Mouse (Mus musculus): ENCODE results near the gene Mettl27.
A peak's percentile ranks its signal among the peaks of the same experiment; 100 is the strongest.
"Not testable (repeated sequence)": the region's sequence is repeated elsewhere in the genome, so short reads cannot be mapped to it uniquely, and the experiment has no call there.

Gene Mettl27

DNA sequence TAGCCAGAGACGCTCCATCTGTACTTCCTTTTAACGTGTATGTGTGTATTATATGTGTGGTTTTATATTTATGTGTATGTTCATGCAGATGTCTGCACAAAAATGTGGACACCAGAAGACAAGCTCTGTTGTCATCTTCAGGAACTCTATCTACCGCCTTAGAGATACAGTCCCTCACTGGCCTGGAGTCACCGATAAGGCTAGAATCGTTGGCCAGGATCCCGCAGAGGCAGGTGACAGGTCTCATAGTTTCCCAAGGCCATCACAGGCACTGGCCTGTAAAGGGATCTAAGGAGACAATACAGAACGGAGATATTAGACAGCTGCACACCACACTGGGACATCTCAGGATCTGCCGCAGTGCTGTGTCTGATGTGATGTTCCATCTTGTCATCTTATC is 11.1 kb upstream of the Mettl27 start:
- DNase-seq: no peak

DNA sequence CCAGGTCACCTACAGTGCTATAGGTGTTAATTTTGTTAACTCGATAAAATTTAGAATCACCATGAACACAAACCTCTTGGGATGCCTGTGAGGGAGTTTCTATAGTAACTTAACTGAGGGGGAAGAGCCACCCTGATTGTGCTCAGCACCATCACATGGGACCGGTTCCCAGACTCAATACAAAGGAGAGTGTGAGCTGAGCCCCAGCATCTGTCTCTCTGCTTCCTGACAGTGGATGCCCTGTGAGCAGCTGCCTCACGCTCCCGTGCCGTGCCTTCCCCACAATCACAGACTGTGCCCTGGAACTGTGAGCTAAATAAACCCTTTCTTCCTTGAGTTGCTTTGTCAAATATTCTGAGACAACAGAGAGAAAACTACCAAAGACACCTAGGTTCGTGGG is 9.0 kb upstream of the Mettl27 start:
- no peak for DNase-seq

DNA sequence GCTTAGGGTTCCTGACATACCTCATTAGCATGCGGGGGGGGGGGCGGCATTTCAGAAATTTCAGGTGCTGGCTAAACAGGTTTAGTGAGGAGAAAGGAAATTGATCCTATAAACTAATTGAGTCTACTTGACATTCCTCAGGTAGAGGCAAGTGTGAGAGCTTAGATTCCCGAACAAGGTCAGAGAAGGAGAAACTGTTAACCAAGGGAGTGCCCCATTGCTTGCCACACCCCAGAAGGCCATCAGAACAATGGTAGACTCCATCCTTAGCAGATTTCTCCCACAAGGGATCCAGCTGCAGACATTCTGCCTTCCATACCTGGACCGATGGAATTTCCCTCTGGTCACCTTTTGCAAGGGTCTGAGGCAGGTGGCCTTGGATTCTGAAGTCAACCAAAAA is 5.4 kb upstream of the Mettl27 start:
- DNase-seq: no peak

GRCm38 (mm10) chr5:134929988-134930387 is 2.2 kb upstream of the Mettl27 start:
- no peak for DNase-seq

DNA sequence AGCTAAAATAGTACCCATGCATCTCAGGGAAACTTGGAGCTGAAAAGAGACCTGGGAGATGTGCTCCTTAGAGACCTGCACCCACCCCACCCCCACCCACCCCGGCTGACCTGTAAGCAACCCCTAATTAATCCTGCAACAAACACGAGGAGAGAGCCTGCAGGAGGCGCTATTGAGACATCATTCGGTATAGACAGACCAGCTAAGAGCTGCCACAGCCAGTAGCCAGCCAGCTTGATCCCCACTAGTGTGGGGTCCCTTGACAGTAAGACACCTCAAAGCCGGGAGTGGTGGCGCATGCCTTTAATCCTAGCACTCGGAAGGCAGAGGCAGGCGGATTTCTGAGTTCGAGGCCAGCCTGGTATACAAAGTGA is 722 bp downstream of the Mettl27 start:
- DNase-seq: peak; percentile 35

DNA sequence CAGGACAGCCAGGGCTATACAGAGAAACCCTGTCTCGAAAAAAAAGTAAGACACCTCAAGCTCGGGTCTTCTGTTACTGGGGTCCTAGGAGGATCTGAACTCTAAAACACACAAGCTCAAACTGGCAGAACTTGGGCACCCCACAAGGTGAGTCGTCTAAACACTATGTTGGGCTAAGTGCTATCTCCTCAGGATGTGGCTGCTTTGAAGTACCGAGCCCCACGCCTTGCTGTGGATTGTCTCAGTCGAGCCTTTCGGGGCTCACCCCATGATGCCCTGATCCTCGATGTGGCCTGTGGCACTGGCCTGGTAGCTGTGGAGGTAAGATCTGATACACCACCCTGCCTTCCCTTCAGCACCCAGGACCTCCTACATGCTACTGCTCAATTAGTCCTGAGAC is 1.1 kb downstream of the Mettl27 start:
- no peak for DNase-seq

DNA sequence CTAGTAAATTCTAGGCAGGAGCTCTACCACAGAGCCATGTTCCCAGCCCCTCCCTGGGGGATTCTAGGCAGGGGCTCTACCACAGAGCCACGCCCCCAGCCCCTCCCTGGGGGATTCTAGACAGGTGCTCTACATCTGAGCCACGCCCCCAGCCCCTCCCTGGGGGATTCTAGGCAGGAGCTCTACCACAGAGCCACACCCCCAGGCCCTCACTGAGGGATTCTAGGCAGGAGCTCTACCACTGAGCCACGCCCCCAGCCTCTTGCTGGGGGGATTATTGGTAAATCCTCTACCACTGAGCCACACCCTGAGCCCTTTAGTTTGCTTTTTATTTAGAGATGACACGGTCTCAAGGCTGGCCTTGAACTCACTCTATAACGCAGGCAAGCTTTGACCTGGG is 1.5 kb downstream of the Mettl27 start:
- not testable (repeated sequence) for DNase-seq

DNA sequence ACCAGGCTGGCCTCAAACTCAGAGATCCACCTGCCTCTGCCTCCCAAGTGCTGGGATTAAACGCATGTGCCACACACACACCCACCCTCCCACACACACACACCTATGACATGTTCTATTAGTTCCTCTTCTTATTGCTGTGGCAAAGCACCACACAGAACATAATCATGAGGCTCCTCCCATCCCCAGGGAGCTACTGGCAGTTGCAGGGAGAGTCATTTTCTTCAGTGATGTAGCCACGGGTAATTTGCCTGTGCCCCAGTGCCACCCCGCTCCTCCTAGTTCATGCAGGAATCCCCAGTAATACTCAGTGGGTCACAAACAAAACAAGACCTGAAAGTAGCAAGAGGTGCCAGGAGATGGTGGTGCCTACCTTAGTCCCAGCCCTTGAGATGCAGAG is 2.5 kb downstream of the Mettl27 start:
- no peak for DNase-seq

GRCm38 (mm10) chr5:134936051-134936450 is 3.9 kb downstream of the Mettl27 start:
- DNase-seq: no peak

GRCm38 (mm10) chr5:134936626-134937185 is 4.5 kb downstream of the Mettl27 start:
- no peak for DNase-seq

- DNase-seq: no peak
Measured at GRCm38 (mm10) chr5:134939069-134939468, 6.9 kb downstream of the Mettl27 start.

DNA sequence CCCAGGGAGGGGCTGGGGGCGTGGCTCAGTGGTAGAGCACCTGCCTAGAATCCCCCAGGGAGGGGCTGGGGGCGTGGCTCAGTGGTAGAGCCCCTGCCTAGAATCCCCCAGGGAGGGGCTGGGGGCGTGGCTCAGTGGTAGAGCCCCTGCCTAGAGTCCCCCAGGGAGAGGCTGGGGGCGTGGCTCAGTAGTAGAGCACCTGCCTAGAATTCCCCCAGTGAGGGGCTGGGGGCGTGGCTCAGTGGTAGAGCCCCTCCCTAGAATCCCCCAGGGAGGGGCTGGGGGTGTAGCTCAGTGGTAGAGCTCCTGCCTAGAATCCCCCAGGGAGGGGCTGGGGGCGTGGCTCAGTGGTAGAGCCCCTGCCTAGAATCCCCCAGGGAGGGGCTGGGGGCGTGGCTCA is 7.4 kb downstream of the Mettl27 start:
- not testable (repeated sequence) for DNase-seq

- DNase-seq: no peak
Measured at GRCm38 (mm10) chr5:134941472-134942209, 9.5 kb downstream of the Mettl27 start.

- DNase-seq: no peak
Measured at GRCm38 (mm10) chr5:134942740-134943139, 10.6 kb downstream of the Mettl27 start.

- no peak for DNase-seq
Measured at GRCm38 (mm10) chr5:134944179-134944578, 12.0 kb downstream of the Mettl27 start.

DNA sequence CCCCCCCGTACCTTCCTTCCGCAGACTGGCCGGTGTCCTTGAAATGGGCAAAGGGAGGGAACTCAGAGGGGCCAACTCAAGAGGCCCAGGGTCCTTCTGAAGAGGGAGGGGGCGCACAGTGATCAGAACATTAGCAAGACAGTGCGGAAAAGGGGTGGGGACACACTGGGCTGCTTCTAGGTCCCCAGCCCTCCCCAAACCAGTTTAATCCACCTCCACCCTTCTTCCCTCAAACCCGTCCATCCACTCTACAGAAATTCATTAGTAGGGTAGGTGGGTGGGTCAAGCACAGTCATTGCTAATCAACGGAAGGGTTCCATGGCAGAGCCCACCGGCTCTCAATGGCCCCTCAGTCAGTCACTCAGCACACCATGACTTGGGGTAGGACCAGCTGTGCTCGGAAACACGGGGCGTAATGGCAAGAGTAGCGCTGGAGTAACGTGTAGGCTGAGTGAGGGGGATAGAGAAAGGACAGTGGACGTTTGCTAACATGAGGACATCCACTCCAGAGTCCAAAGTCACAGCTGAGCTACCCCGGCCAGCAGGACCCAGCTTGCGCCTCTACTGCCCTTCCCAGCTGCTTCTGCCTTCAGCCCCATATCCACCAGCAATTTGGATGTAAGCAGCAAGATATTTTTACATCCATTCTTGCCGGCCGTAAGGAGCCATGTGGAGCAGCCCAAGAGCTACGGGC is 13.2 kb downstream of the Mettl27 start:
- no peak for DNase-seq

GRCm38 (mm10) chr5:134946063-134946856 is 14.1 kb downstream of the Mettl27 start:
- DNase-seq: no peak

DNA sequence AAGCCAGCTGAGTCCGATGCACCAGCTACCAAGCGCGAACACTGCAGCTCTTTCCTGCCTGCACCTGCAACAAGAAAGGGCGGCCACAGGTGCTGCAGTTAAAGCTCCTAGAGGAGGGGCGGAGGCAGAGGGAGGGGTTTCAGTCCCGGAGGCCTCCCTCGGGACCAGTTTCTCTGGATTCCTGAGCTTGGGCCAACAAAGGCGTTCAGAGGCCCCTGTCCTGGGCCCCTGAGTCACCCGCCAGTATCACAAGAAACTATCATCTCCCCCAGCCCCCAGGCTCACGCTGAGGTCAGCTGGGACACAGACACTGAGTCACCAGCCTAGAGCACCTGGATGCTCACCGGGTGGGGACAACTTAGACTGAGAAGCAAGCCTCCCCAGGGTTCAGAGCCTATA is 14.7 kb downstream of the Mettl27 start, which contains the start of gene Cldn4:
Gene Cldn4, minus strand, starts transcription at position 78 of the 399 bp plus-strand sequence.
- DNase-seq: no peak

DNA sequence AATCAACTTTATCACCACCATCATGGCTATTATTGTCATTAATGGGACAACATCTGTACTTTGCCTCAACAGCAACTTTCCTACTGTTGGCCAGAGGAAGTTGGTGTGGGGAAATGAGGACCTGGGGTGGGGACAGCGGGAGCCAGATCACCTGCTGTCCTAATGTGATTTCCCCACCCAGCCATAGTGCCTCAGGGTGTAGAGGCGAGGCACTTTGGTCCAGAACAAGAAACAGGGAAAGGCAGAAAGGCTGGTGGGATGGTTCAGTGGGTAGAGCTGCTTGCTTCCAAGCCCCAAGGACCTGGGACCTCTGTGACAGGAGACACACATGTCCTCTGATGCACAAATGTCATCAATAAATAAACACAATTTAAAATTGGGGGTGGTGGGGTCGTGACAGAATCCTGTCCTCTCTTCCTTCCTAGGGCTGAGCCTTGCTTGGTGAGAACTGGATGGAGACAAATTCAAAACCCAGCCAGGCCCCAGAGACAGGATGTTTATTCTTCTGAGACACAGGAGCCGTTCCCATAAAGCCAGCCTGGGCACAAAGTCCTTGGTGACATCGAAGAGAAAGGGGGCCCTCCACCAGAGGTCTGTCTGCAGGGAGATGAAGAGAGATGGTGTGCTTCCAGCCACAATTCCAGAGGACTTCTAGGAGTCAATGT is 15.4 kb downstream of the Mettl27 start:
- no peak for DNase-seq

DNA sequence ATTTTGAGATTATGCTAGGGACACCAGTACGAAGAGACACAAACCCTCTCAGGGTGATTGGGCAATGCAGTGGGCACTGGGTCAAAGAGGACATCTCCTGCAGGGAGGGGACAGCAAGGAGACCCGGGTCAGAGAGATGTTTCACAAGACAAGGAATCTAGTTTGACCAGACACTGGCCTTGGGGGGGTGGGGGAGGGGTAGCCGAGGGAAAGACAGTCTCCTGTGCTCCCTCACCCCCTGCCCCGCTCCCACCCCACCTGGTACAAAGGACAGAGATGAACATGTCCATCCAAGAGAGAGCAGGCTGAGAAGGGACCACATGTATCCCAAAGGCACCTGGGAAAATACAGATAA is 15.9 kb downstream of the Mettl27 start:
- no peak for DNase-seq

- DNase-seq: no peak
Measured at GRCm38 (mm10) chr5:134951053-134951884, 19.1 kb downstream of the Mettl27 start.

- DNase-seq: no peak
Measured at GRCm38 (mm10) chr5:134955491-134955890, 23.3 kb downstream of the Mettl27 start.
